Mouse (Mus musculus) left cerebral cortex, adult 8-10 months (tissue): ENCODE measurements at regions not wholly inside any gene's neighbourhood (a gene's known extent, or its start where the extent isn't known, plus 50 kb on each side); places are given as distances from the start of the nearest gene placed in this dataset.

Experiments used
- DNase-seq, 2 experiments: peaks; one replicate each; pipeline ENCODE4 v3.0.0; 2022; ENCODE audit warnings: low spot score in 2 of 2

- no peak for DNase-seq
Observed at GRCm38 (mm10) chr15:25135471-25136262, 277.9 kb downstream of the Basp1 start.

GRCm38 (mm10) chr15:25130096-25130495, 283.5 kb downstream of the Basp1 start:
- DNase-seq, result no peak

- DNase-seq, result no peak
Observed at GRCm38 (mm10) chr15:25129572-25129971, 284.0 kb downstream of the Basp1 start.

GRCm38 (mm10) chr15:25120441-25120840, 293.1 kb downstream of the Basp1 start:
- DNase-seq, result peak in 1 of 2 experiments; percentile 60

- DNase-seq, result no peak
Observed at GRCm38 (mm10) chr15:25117980-25118379, 295.6 kb downstream of the Basp1 start.

- DNase-seq, result no peak
Observed at GRCm38 (mm10) chr15:25102727-25103126, 310.8 kb downstream of the Basp1 start.

- no peak for DNase-seq
Observed at GRCm38 (mm10) chr15:25093758-25094157, 319.8 kb downstream of the Basp1 start.

GRCm38 (mm10) chr15:25069701-25070100, 343.9 kb downstream of the Basp1 start:
- DNase-seq, result no peak

- DNase-seq, result no peak
Observed at GRCm38 (mm10) chr15:25059347-25059746, 354.2 kb downstream of the Basp1 start.

GRCm38 (mm10) chr15:25047875-25048274, 365.7 kb downstream of the Basp1 start:
- no peak for DNase-seq

GRCm38 (mm10) chr15:25046514-25047138, 366.9 kb downstream of the Basp1 start:
- DNase-seq, result no peak

GRCm38 (mm10) chr15:25036231-25036630, 377.3 kb downstream of the Basp1 start:
- peak in 1 of 2 experiments; percentile 43 for DNase-seq

- DNase-seq, result no peak
Observed at GRCm38 (mm10) chr15:25027865-25028264, 385.7 kb downstream of the Basp1 start.

GRCm38 (mm10) chr15:25026786-25027461, 386.6 kb downstream of the Basp1 start:
- DNase-seq, result peak in 1 of 2 experiments; percentile 26

GRCm38 (mm10) chr15:25026351-25026750, 387.2 kb downstream of the Basp1 start:
- no peak for DNase-seq

- no peak for DNase-seq
Observed at GRCm38 (mm10) chr15:25020916-25021315, 392.6 kb downstream of the Basp1 start.

GRCm38 (mm10) chr15:25019352-25019941, 394.1 kb downstream of the Basp1 start:
- peak in 1 of 2 experiments; percentile 65 for DNase-seq

GRCm38 (mm10) chr15:25018937-25019336, 394.6 kb downstream of the Basp1 start:
- DNase-seq, result no peak

GRCm38 (mm10) chr15:25007720-25008119, 405.8 kb downstream of the Basp1 start:
- DNase-seq, result no peak

GRCm38 (mm10) chr15:25000171-25000570, 413.4 kb downstream of the Basp1 start:
- no peak for DNase-seq

GRCm38 (mm10) chr15:24993325-24993673, 420.3 kb downstream of the Basp1 start:
- DNase-seq, result no peak
